ENCODE assay signal across 8 mouse cellular contexts in genomic region chr1:180402481-180403081, GRCm38 (mm10).
A peak's percentile ranks its signal among the peaks of the same experiment; 100 is the strongest.
DNase-seq lines count a peak whose midpoint lies in the region; ATAC-seq lines count a peak whose summit lies in the region.

No protein-coding gene starts in this region.

- ATAC-seq in embryonic facial prominence, embryonic 13.5 days (ENCODE audit: insufficient number of reproducible peaks, insufficient read depth, low FRiP score, low TSS enrichment, low read depth): no peak
- no peak for ATAC-seq in kidney, embryonic 15.5 days (replicated peaks; ENCODE audit: low FRiP score)
- no peak for ATAC-seq in CD4-positive, CD25-positive, alpha-beta regulatory T cell, adult 4 months

- no peaks in the 10 kb centered on the region for H3K36me3 ChIP-seq in embryonic facial prominence, embryonic 13.5 days
- H3K36me3 ChIP-seq in kidney, embryonic 15.5 days: no peaks in the 10 kb centered on the region

- H3K27me3 ChIP-seq in embryonic facial prominence, embryonic 13.5 days: no peaks in the 10 kb centered on the region
- no peaks in the 10 kb centered on the region for H3K27me3 ChIP-seq in kidney, embryonic 15.5 days

- H3K4me2 ChIP-seq in embryonic facial prominence, embryonic 13.5 days: no peak overlapping the region
- no peak overlapping the region for H3K4me2 ChIP-seq in kidney, embryonic 15.5 days

- intact Hi-C loops in heart, postnatal 25 days (cut with DNase I): no loop called here

- no peak overlapping the region for H3K9ac ChIP-seq in embryonic facial prominence, embryonic 13.5 days
- H3K9ac ChIP-seq in kidney, embryonic 15.5 days: no peak overlapping the region

- DNase-seq in heart, adult 18-20 months: peak; percentile 62 to 80
- DNase-seq in heart, postnatal 25 days (ENCODE audit: low spot score): no peak
- peak; percentile 76 for DNase-seq in lung, postnatal 36 days
- DNase-seq in frontal cortex, postnatal 25 days (ENCODE audit: low spot score in 2 of 2): no peak
- DNase-seq in cerebellum, adult 18-20 months: no peak

- H3K4me3 ChIP-seq in embryonic facial prominence, embryonic 13.5 days: no peak overlapping the region
- no peak overlapping the region for H3K4me3 ChIP-seq in kidney, embryonic 15.5 days (replicated peaks)

- peak overlapping the region; percentile 94 for H3K27ac ChIP-seq in embryonic facial prominence, embryonic 13.5 days
- peak overlapping the region; percentile 93 for H3K27ac ChIP-seq in kidney, embryonic 15.5 days

- 60% methylated on average over 11 of the region's 11 CpGs for WGBS in embryonic facial prominence, embryonic 13.5 days
- 71% methylated on average over 11 of the region's 11 CpGs for WGBS in kidney, embryonic 15.5 days

- peaks cover 63% of the 10 kb centered on the region for H3K4me1 ChIP-seq in embryonic facial prominence, embryonic 13.5 days
- H3K4me1 ChIP-seq in kidney, embryonic 15.5 days: peaks cover 71% of the 10 kb centered on the region

- H3K9me3 ChIP-seq in embryonic facial prominence, embryonic 13.5 days: no peaks in the 10 kb centered on the region
- H3K9me3 ChIP-seq in kidney, embryonic 15.5 days (replicated peaks): no peaks in the 10 kb centered on the region

Comparison
In these comparisons a context has a peak if more than half of its experiments do, and no peak if none do; other contexts are left out.
1. DNase-seq: peak in heart, adult 18-20 months (2 of 2) and lung, postnatal 36 days (single experiment); none in heart, postnatal 25 days (single experiment), frontal cortex, postnatal 25 days (0 of 2) and cerebellum, adult 18-20 months (0 of 2).